Mouse (Mus musculus) forebrain, embryonic 13.5 days (tissue): ENCODE data around the gene G3bp2. TPM values are rescaled to one million over a fixed set of nuclear protein-coding genes. Genes with fewer than 3 reads are reported as not detected.

Source experiments
- polyA plus RNA-seq: library from polyadenylated mRNA; unstranded; fragments of >200 nt; fragmentation: Nextera tagmentation; extraction: Ambion mirVana; gene quantifications from 2 replicates; pipeline ENCODE4 v1.2.1, GENCODE M21; 2015

Gene G3bp2
- polyA plus RNA-seq, 1 experiment from 2014 or later: 337 TPM

Other genes with a start within 250 kb of the G3bp2 start
- 67.6 and 70.0 TPM in 2 replicates for gene Rchy1, start 120.7 kb downstream of the G3bp2 start, polyA plus RNA-seq
- gene Odaph, start 96.2 kb downstream of the G3bp2 start, polyA plus RNA-seq: not detected in 2 replicates
- gene Cdkl2, start 39.8 kb downstream of the G3bp2 start, polyA plus RNA-seq: 1.4 and 2.1 TPM in 2 replicates
- gene Uso1, start 54.2 kb upstream of the G3bp2 start, polyA plus RNA-seq: 42.6 and 43.9 TPM in 2 replicates
- gene U90926, start 131.7 kb upstream of the G3bp2 start, polyA plus RNA-seq: not detected in 2 replicates
- gene Ppef2, start 172.6 kb upstream of the G3bp2 start, polyA plus RNA-seq: 0.38 TPM in 1 of 2 replicates, not detected in the other
- gene Naaa, start 194.5 kb upstream of the G3bp2 start, polyA plus RNA-seq: 4.7 and 5.4 TPM in 2 replicates
- gene Sdad1, start 226.8 kb upstream of the G3bp2 start, polyA plus RNA-seq: 33.9 and 39.8 TPM in 2 replicates
- gene Cxcl9, start 244.4 kb upstream of the G3bp2 start, polyA plus RNA-seq: not detected in 2 replicates
- gene Art3, start 248.1 kb upstream of the G3bp2 start, polyA plus RNA-seq: 2.3 and 4.1 TPM in 2 replicates